Mouse (Mus musculus) liver, postnatal 0 days (tissue): ENCODE results near the gene Neu1. TPM values are rescaled to one million over a fixed set of nuclear protein-coding genes. Genes with fewer than 3 reads are reported as not detected.

Experiments used
- ATAC-seq: fragments of 200-750 bp; cut with Nextera tagmentation; 2 replicates; pipeline ENCODE4 v1.8.0; 2017; ENCODE audit warnings: mild to moderate bottlenecking, moderate library complexity
- DNase-seq: peaks from one replicate; pipeline ENCODE4 v3.0.0-alpha.2; 2016
- H3K27ac ChIP-seq: fragments of 300-500 bp; sonication (generic); 2 replicates; pipeline ENCODE4 v1.5.1; 2014; ENCODE audit warnings: antibody characterized with exemption, moderate library complexity, mild to moderate bottlenecking, low read depth
- H3K27me3 ChIP-seq: fragments of 300-500 bp; sonication (generic); 2 replicates; pipeline ENCODE4 v1.6.1; 2014; ENCODE audit warnings: low read length, control low read depth, mixed read lengths; ENCODE audit not compliant: insufficient read depth
- H3K36me3 ChIP-seq: fragments of 300-500 bp; sonication (generic); replicated peaks from 2 replicates; pipeline ENCODE4 v1.6.1; 2014; ENCODE audit warnings: mild to moderate bottlenecking, control low read depth, low read length, moderate library complexity, mixed read lengths; ENCODE audit not compliant: insufficient read depth
- H3K4me1 ChIP-seq: fragments of 300-500 bp; sonication (generic); 2 replicates; pipeline ENCODE4 v1.6.1; 2014; ENCODE audit warnings: antibody characterized with exemption, mild to moderate bottlenecking, control low read depth; ENCODE audit not compliant: insufficient read depth
- H3K4me2 ChIP-seq: fragments of 300-500 bp; sonication (generic); 2 replicates; pipeline ENCODE4 v1.6.1; 2014; ENCODE audit warnings: low read depth, mild to moderate bottlenecking, low read length, moderate library complexity, mixed read lengths
- H3K4me3 ChIP-seq: fragments of 300-500 bp; sonication (generic); 2 replicates; pipeline ENCODE4 v1.5.1; 2014; ENCODE audit warnings: low read depth, low read length
- H3K9ac ChIP-seq: fragments of 300-500 bp; sonication (generic); replicated peaks from 2 replicates; pipeline ENCODE4 v1.6.1; 2014; ENCODE audit warnings: mild to moderate bottlenecking, moderate library complexity
- H3K9me3 ChIP-seq: fragments of 300-500 bp; sonication (generic); 2 replicates; pipeline ENCODE4 v1.6.1; 2016; ENCODE audit warnings: mild to moderate bottlenecking, control low read depth, low read length, mixed read lengths
- CTCF ChIP-seq: sonication (generic); IDR thresholded peaks from 2 replicates; pipeline ENCODE4 v1.5.1; 2016; ENCODE audit warnings: antibody characterized with exemption, low read depth
- EP300 ChIP-seq: IDR thresholded peaks from 2 replicates; pipeline ENCODE4 v1.6.1; 2016; ENCODE audit warnings: antibody characterized with exemption, low read depth, mild to moderate bottlenecking
- WGBS: fragments of 180-500 bp; shearing (Covaris S2); extraction: QIAGEN DNeasy Blood & Tissue Kit; methylation state at CpG from one replicate; pipeline ENCODE4 v1.1.7; 2014; ENCODE audit not compliant: insufficient replicate concordance; 5-methylcytosine and 5-hydroxymethylcytosine counted together
- polyA plus RNA-seq: library from polyadenylated mRNA; unstranded; fragments of >200 nt; fragmentation: Nextera tagmentation; extraction: Ambion mirVana; gene quantifications from 2 replicates; pipeline ENCODE4 v1.2.1, GENCODE M21; 2015

The Neu1 gene
- polyA plus RNA-seq, 1 experiment from 2014 or later = 35.6 TPM

DNA sequence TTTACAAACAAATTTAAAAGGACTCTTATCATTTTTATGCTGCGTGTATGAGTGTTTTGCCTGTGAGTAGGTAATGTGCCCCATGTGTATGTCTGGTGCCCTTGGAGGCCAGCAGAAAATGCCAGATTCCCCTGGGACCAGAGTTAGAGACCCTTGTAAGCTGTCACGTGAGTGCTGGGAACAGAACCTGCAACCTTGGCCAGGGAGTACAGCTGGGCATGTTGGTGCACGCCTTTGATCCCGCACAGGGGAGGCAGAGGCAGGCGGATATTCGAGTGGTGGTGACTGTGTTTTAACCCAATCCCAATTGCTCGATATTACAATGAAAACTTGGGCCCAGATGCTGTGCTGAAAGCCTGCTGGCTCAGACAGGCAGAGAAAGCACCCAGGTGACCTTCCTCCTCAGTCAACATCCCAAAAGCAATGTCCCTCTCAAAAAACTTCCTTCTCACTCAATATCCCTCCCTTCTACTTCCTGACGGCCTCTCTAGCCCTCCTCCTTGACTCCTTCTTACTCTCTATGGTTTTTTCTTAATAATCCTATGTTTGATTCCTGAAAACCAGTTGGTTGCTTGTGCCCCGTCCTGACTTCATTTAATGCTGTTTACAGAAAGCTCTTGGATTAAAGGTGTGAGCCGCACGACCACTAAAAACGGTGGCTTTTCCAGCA lies 40.8 kb upstream of the Neu1 start:
- Histone ChIP-seq H3K27me3 (no peaks in the 10 kb centered on the region), H3K4me3 (no peak overlapping the region), H3K9ac (no peak overlapping the region), H3K36me3 (no peaks in the 10 kb centered on the region), H3K4me1 (peaks cover 12% of the 10 kb centered on the region; the same call in 1 of the 2 replicates), H3K4me2 (no peak overlapping the region), H3K9me3 (no peaks in the 10 kb centered on the region; the same call in 1 of the 2 replicates), H3K27ac (no peak overlapping the region)
- TF ChIP-seq EP300 (no peak), CTCF (no peak)
- DNase-seq = peak; percentile 9
- ATAC-seq = no peak
- 82% methylated on average over 12 of the region's 12 CpGs for WGBS

DNA sequence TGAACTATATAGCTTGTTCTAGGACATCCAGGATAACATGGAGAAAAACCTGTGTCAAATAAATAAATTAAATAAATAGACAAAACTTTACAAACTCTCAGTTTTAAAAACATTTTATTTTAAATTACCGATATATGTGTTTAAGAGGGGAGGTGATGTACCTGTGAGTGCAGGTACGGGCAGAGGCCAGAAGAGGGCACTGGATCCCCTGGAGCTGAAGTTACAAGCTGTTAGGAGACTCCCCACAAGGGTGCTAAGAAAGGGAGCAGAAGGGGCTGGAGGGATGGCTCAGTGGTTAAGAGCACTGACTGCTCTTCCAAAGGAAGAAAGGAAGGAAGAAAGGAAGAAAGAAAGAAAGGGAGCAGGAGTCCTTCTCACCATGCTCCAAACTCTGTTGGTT lies 39.7 kb upstream of the Neu1 start:
- peaks cover 14% of the 10 kb centered on the region for H3K4me1 ChIP-seq
- peak; percentile 48 for TF ChIP-seq CTCF
- TF ChIP-seq EP300 = no peak
- WGBS = 88% methylated on average over 2 of the region's 2 CpGs

DNA sequence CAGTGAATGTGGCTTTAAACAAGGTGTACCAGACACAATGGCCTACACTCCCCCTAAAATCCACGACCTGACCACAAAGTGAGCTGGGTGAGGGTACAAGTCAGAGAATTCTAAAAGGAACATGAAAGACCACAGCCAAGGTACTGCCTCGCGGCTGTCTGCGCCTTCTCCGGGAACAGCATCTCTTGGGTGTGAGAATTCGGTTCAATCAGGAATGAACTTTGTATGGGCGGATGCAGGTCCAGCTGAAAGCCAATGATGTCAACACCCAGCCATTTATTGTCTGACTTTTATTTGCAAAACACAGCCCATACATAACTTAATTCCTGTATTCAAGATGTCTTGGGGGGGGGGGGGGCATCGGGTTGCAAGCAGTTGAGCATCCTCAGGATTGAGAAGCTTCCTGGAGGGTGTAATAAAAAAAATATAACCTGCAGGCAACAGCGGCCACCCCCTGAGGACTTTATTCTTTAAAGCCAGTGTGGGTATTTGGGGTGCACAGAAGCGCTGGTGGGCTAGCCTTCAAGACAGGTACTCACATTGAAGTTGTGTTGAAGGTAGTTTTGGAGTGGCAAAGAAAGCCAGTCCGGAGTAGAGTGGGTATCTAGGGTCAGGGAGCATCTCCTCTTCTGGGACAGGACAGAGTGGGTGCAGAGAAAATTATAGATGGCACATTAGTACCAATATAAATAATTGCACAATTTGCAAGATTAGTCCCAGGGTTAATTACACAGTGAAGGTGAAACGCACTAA lies 37.8 kb upstream of the Neu1 start:
- peak overlapping the region; percentile 77; the same call in 1 of the 2 replicates for H3K27ac ChIP-seq
- no peaks in the 10 kb centered on the region for H3K36me3 ChIP-seq
- H3K9ac ChIP-seq = no peak overlapping the region
- TF ChIP-seq EP300 = no peak
- TF ChIP-seq CTCF = no peak
- H3K27me3 ChIP-seq = no peaks in the 10 kb centered on the region
- peaks cover 25% of the 10 kb centered on the region for H3K4me1 ChIP-seq
- DNase-seq (no peak), ATAC-seq (no peak)
- WGBS = 76% methylated on average over 12 of the region's 12 CpGs
- no peaks in the 10 kb centered on the region; the same call in 1 of the 2 replicates for H3K9me3 ChIP-seq
- H3K4me2 ChIP-seq = peak overlapping the region; percentile 98
- H3K4me3 ChIP-seq = peak overlapping the region; percentile 72; the same call in 1 of the 2 replicates

More for the DNA sequence above, 39.7 kb upstream of the Neu1 start:
- Histone ChIP-seq H3K27ac (no peak overlapping the region), H3K36me3 (no peaks in the 10 kb centered on the region), H3K9ac (no peak overlapping the region), H3K4me3 (no peak overlapping the region), H3K4me2 (no peak overlapping the region), H3K9me3 (no peaks in the 10 kb centered on the region; the same call in 1 of the 2 replicates), H3K27me3 (no peaks in the 10 kb centered on the region)
- no peak for DNase-seq
- no peak for ATAC-seq

DNA sequence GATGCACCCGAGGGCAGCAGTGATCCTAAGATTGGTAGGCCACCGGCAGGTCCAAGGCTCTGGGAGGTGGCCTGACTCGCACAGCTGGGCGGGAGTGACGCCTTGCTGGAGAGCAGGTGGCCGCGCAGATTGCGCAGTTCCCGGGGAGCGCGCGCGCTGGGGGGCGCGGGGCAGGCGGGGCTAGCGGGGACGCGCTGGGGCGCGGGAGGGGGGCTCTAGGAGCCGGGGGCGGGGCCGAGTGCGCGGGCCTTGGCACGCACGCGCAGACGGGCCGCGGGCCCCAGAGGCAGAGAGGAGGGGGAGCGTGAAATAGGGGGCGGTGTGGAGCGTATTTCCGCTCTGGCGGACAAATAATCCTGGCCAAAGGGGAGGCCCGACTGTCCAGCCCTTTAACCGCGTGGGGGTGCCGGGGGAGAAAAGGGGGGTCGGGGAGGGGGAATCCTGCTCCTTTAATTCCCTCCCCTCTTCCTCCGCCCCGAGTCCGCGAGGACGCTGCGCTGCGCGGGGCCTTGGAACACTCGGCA lies 36.9 kb upstream of the Neu1 start:
- Histone ChIP-seq H3K4me1 (peaks cover 25% of the 10 kb centered on the region), H3K9me3 (no peaks in the 10 kb centered on the region; the same call in 1 of the 2 replicates), H3K4me3 (peak overlapping the region; percentile 72), H3K27me3 (no peaks in the 10 kb centered on the region), H3K9ac (peak overlapping the region; percentile 78), H3K36me3 (no peaks in the 10 kb centered on the region), H3K4me2 (peak overlapping the region; percentile 98), H3K27ac (peak overlapping the region; percentile 77)
- peak; percentile 94 for DNase-seq
- TF ChIP-seq CTCF (peak; percentile 34), EP300 (peak; percentile 15; the same call in 1 of the 2 replicates)
- peak; percentile 87 for ATAC-seq
- WGBS = under 1% methylated on average over 29 of the region's 51 CpGs

DNA sequence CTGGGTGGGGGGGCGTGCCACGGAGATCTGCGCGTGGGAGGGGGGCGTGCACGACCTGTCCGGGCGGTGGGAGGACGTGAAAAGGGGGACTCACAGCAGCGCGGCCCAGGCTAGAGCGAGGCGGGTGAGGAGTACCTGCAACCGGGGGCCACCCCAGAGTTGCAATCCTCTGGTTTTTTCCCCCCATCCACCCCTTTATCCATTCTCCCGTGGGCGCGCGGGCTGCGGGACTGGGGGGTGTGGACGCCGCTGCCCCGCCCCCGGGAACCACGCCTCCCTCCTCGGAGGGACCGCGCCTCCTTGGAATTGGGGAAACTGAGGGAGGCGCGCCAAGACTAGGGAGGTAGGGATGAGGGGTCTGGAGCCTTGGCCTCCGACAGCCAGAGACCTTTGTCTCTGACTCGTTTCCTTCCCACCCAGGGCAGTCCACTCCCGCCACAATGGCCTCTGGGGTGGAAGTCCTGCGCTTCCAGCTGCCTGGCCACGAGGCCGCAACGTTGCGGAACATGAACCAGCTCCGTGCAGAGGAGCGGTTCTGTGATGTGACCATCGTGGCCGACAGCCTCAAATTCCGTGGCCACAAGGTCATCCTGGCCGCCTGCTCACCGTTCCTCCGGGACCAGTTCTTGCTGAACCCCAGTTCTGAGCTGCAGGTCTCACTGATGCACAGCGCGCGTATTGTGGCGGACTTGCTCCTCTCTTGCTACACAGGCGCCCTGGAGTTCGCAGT lies 36.1 kb upstream of the Neu1 start:
- no peaks in the 10 kb centered on the region for H3K36me3 ChIP-seq
- no peaks in the 10 kb centered on the region for H3K27me3 ChIP-seq
- no peak for TF ChIP-seq EP300
- TF ChIP-seq CTCF = no peak
- ATAC-seq = no peak
- H3K9ac ChIP-seq = peak overlapping the region; percentile 78
- H3K4me3 ChIP-seq = peak overlapping the region; percentile 72
- peak overlapping the region; percentile 98 for H3K4me2 ChIP-seq
- no peaks in the 10 kb centered on the region; the same call in 1 of the 2 replicates for H3K9me3 ChIP-seq
- DNase-seq = peak; percentile 60
- peak overlapping the region; percentile 77 for H3K27ac ChIP-seq
- 13% methylated on average over 51 of the region's 51 CpGs for WGBS
- H3K4me1 ChIP-seq = peaks cover 25% of the 10 kb centered on the region
